Mouse (Mus musculus) liver, adult 10 weeks (tissue): ENCODE results near the gene Phf11c. TPM values are rescaled to one million over a fixed set of nuclear protein-coding genes. Genes with fewer than 3 reads are reported as not detected.

Experiments used
- polyA plus RNA-seq: library from polyadenylated mRNA; stranded (reverse); fragments of 350-450 nt; fragmentation: Illumina TruSeq; extraction: RNeasy Lipid Tissue Mini Kit (QIAGEN cat#74804); gene quantifications from one replicate; pipeline ENCODE4 v1.2.3, GENCODE M21; 2014; ENCODE audit warnings: low read depth, low replicate concordance

Gene Phf11c
- polyA plus RNA-seq: 5.9 TPM

GRCm38 (mm10) chr14:59395281-59395680 is at the start of gene Phf11c:
Gene Phf11c, minus strand, starts transcription at chr14:59395381.

GRCm38 (mm10) chr14:59440558-59441471 is 45.6 kb upstream of the Phf11c start, which contains the start of the genes Setdb2 and Cab39l:
Gene Setdb2, minus strand, starts transcription at chr14:59440884.
Gene Cab39l, plus strand, starts transcription at chr14:59440972.

GRCm38 (mm10) chr14:59365244-59365644 is 29.9 kb downstream of the Phf11c start, which contains the start of gene Phf11d:
Gene Phf11d, minus strand, starts transcription at chr14:59365470.

GRCm38 (mm10) chr14:59341189-59341588 is 54.0 kb downstream of the Phf11c start, which contains the start of gene Phf11b:
Gene Phf11b, minus strand, starts transcription at chr14:59341351.

Other genes starting within 250 kb of the Phf11c start
- gene Gm5142, start 216.6 kb downstream of the Phf11c start, polyA plus RNA-seq: not detected
- gene Rcbtb1, start 194.2 kb downstream of the Phf11c start, polyA plus RNA-seq: 69.2 TPM
- gene Gm6904, start 135.2 kb downstream of the Phf11c start, polyA plus RNA-seq: not detected
- gene Phf11a, start 97.9 kb downstream of the Phf11c start, polyA plus RNA-seq: 0.50 TPM
- 3.7 TPM for gene Phf11b, start 54.0 kb downstream of the Phf11c start, polyA plus RNA-seq
- gene Phf11d, start 29.9 kb downstream of the Phf11c start, polyA plus RNA-seq: 6.5 TPM
- 22.9 TPM for gene Setdb2, start 45.5 kb upstream of the Phf11c start, polyA plus RNA-seq
- gene Cab39l, start 45.6 kb upstream of the Phf11c start, polyA plus RNA-seq: 114 TPM
- 62.6 TPM for gene Cdadc1, start 202.6 kb upstream of the Phf11c start, polyA plus RNA-seq
- 0.34 TPM for gene Shisa2, start 229.9 kb upstream of the Phf11c start, polyA plus RNA-seq